24 mouse cellular contexts compared by ENCODE assay signal in genomic region chr10:83153374-83153773, GRCm38 (mm10).
A peak's percentile ranks its signal among the peaks of the same experiment; 100 is the strongest.
DNase-seq lines count a peak whose midpoint lies in the region; ATAC-seq and TF ChIP-seq lines count a peak whose summit lies in the region.
"Had no signal": no experiment of that assay in that cellular context is flagged by ENCODE, and none has a peak within 500 bp of the region (broad histone marks: within the 10 kb centered on the region; RNA-seq: fewer than 3 reads in every experiment).

No protein-coding gene starts in this region.

- ATAC-seq in liver, embryonic 12.5 days: peak; percentile 78
- no peak for ATAC-seq in liver, postnatal 0 days
- ATAC-seq: forebrain, postnatal 0 days; hindbrain, postnatal 0 days; intestine, embryonic 15.5 days had no signal

- no peak for TF ChIP-seq CTCF in liver, postnatal 0 days (IDR thresholded peaks at IDR 0.05; ENCODE audit: low read depth)

- H3K27ac ChIP-seq in heart, embryonic 10.5 days: 0 out of 2 replicates have a peak overlapping the region, but pooled peaks have one; percentile 10
- peak overlapping the region; percentile 79 for H3K27ac ChIP-seq in liver, embryonic 12.5 days
- H3K27ac ChIP-seq in liver, postnatal 0 days (ENCODE audit: low read depth): peak overlapping the region; percentile 57; the same call in 1 of the 2 replicates
- H3K27ac ChIP-seq: embryonic facial prominence, embryonic 12.5 days; hindbrain, postnatal 0 days; intestine, embryonic 15.5 days; limb, embryonic 10.5 days; limb, embryonic 15.5 days; lung, embryonic 15.5 days had no signal

- peaks cover 36% of the 10 kb centered on the region for H3K4me1 ChIP-seq in heart, embryonic 10.5 days
- H3K4me1 ChIP-seq in liver, embryonic 12.5 days: peaks cover 47% of the 10 kb centered on the region
- peaks cover 12% of the 10 kb centered on the region for H3K4me1 ChIP-seq in liver, postnatal 0 days (ENCODE audit: insufficient read depth)

- peak overlapping the region; percentile 64 for H3K4me2 ChIP-seq in liver, embryonic 12.5 days
- H3K4me2 ChIP-seq in liver, postnatal 0 days (ENCODE audit: low read depth, low read length): peak overlapping the region; percentile 50; the same call in 1 of the 2 replicates
- H3K4me2 ChIP-seq: embryonic facial prominence, embryonic 12.5 days; intestine, embryonic 15.5 days; limb, embryonic 15.5 days; lung, embryonic 15.5 days had no signal

- H3K36me3 ChIP-seq in heart, embryonic 10.5 days: no peaks in the 10 kb centered on the region
- H3K36me3 ChIP-seq in liver, embryonic 12.5 days: no peaks in the 10 kb centered on the region
- H3K36me3 ChIP-seq in liver, postnatal 0 days (replicated peaks; ENCODE audit: insufficient read depth, low read length): no peaks in the 10 kb centered on the region
- H3K36me3 ChIP-seq: embryonic facial prominence, embryonic 12.5 days; intestine, embryonic 15.5 days; limb, embryonic 10.5 days; limb, embryonic 15.5 days; lung, embryonic 15.5 days had no signal

- no peak for TF ChIP-seq EP300 in liver, postnatal 0 days (IDR thresholded peaks at IDR 0.05; ENCODE audit: low read depth)

- H3K9me3 ChIP-seq in heart, embryonic 10.5 days: peaks cover 3% of the 10 kb centered on the region
- no peaks in the 10 kb centered on the region for H3K9me3 ChIP-seq in liver, embryonic 12.5 days (replicated peaks)
- no peaks in the 10 kb centered on the region for H3K9me3 ChIP-seq in liver, postnatal 0 days (ENCODE audit: low read length)
- H3K9me3 ChIP-seq: embryonic facial prominence, embryonic 12.5 days; G1E; intestine, embryonic 15.5 days; limb, embryonic 10.5 days; limb, embryonic 15.5 days; lung, embryonic 15.5 days had no signal

- 0 out of 2 replicates have a peak, but pooled peaks cover 6% of the 10 kb centered on the region for H3K27me3 ChIP-seq in heart, embryonic 10.5 days (ENCODE audit: insufficient read depth, poor library complexity, severe bottlenecking)
- H3K27me3 ChIP-seq in liver, embryonic 12.5 days (replicated peaks): no peaks in the 10 kb centered on the region
- no peaks in the 10 kb centered on the region for H3K27me3 ChIP-seq in liver, postnatal 0 days (ENCODE audit: insufficient read depth, low read length)
- H3K27me3 ChIP-seq: embryonic facial prominence, embryonic 12.5 days; intestine, embryonic 15.5 days; limb, embryonic 15.5 days; Patski had no signal

- intact Hi-C loops in heart, postnatal 14 days (cut with DNase I): no loop called here

- no peak overlapping the region for H3K4me3 ChIP-seq in heart, embryonic 10.5 days
- peak overlapping the region; percentile 37 for H3K4me3 ChIP-seq in liver, embryonic 12.5 days
- H3K4me3 ChIP-seq in liver, postnatal 0 days (ENCODE audit: low read depth, low read length): 0 out of 2 replicates have a peak overlapping the region, but pooled peaks have one; percentile 8
- H3K4me3 ChIP-seq: embryonic facial prominence, embryonic 12.5 days; intestine, embryonic 15.5 days; limb, embryonic 10.5 days; limb, embryonic 15.5 days; lung, embryonic 15.5 days had no signal

- WGBS in heart, embryonic 10.5 days: 65% methylated on average over 5 of the region's 5 CpGs
- 32% methylated on average over 5 of the region's 5 CpGs for WGBS in liver, embryonic 12.5 days (ENCODE audit: insufficient replicate concordance)
- WGBS in liver, postnatal 0 days (ENCODE audit: insufficient replicate concordance): 63% methylated on average over 5 of the region's 5 CpGs

- DNase-seq in heart, embryonic 10.5 days (ENCODE audit: low spot score): no peak
- DNase-seq in heart, postnatal 14 days: no peak
- DNase-seq in liver, postnatal 0 days: no peak
- no peak for DNase-seq in urinary bladder, postnatal 14 days (ENCODE audit: low spot score)
- DNase-seq in natural killer cell, adult 2 months (ENCODE audit: low spot score in 2 of 2): no peak
- DNase-seq in cerebellum, adult 18-20 months: no peak
- DNase-seq: adrenal gland, postnatal 14 days; cerebellum, adult 2 months; cerebellum, postnatal 25 days; forebrain, postnatal 0 days; kidney, adult 2 months; kidney, postnatal 36 days; midbrain, embryonic 14.5 days; right cerebral cortex, adult 18-20 months; spleen, adult 18-20 months had no signal

- peak overlapping the region; percentile 52 for H3K9ac ChIP-seq in liver, embryonic 12.5 days
- no peak overlapping the region for H3K9ac ChIP-seq in liver, postnatal 0 days (replicated peaks)
- H3K9ac ChIP-seq: embryonic facial prominence, embryonic 12.5 days; forebrain, postnatal 0 days; intestine, embryonic 15.5 days; limb, embryonic 15.5 days; lung, embryonic 15.5 days had no signal

Comparison
In these comparisons a context has a peak if more than half of its experiments do, and no peak if none do; other contexts are left out.
1. H3K27ac ChIP-seq: peak in every context shown above with its lines; median percentile 79 in liver, embryonic 12.5 days; 57 in liver, postnatal 0 days; 10 in heart, embryonic 10.5 days.